Mouse (Mus musculus) G1E (cell line): ENCODE data around the gene Gpr137b.
"Not testable (repeated sequence)": the region's sequence is repeated elsewhere in the genome, so short reads cannot be mapped to it uniquely, and the experiment has no call there.

Source experiments
- CTCF ChIP-seq: IDR thresholded peaks from 2 replicates; pipeline ENCODE4 v1.5.1; 2012; ENCODE audit warnings: low read depth, low read length, inconsistent platforms, mixed read lengths
- GATA1 ChIP-seq: IDR thresholded peaks from 2 replicates; pipeline ENCODE4 v1.6.1; 2012; ENCODE audit warnings: borderline replicate concordance, low read length, inconsistent platforms, mixed read lengths
- GATA2 ChIP-seq: IDR thresholded peaks from 2 replicates; pipeline ENCODE4 v1.6.1; 2012; ENCODE audit warnings: low read depth, low read length, inconsistent platforms, borderline replicate concordance
- TAL1 ChIP-seq: conservative IDR thresholded peaks from 2 replicates; pipeline ENCODE4 v1.6.1; 2012; ENCODE audit warnings: low read depth, low read length, inconsistent platforms, mixed read lengths

DNA sequence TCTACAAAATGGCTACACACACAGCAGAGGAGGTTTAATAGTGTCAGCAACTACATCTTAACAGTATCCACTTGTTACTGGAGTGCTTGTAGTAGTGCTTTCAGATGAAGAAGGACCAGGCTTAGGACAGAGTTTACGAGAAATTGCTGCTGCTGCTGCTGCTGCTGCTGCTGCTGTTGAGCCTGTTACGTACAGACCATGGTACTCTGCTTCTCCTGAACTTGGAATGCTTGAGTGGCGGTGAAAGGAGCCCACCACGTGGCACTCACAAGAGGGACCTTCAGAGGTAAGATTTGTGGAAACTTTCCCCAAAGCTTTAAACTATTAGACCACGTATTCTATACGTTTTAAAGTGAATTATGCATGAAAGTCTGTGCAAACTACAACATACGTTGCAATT, 35.2 kb downstream of the Gpr137b start:
- TF ChIP-seq CTCF, GATA1, TAL1, GATA2: not testable (repeated sequence)
